Mouse (Mus musculus) olfactory bulb, adult 2 months (tissue): ENCODE results near the gene P4ha2.

Source experiments
- CTCF ChIP-seq: fragments of 200-500 bp; IDR thresholded peaks from 2 replicates; pipeline ENCODE4 v1.5.1; 2012; ENCODE audit warnings: low read depth, mild to moderate bottlenecking, low read length, moderate library complexity; ENCODE audit not compliant: insufficient read depth
- POLR2A ChIP-seq: fragments of 200-500 bp; IDR thresholded peaks from 2 replicates; pipeline ENCODE4 v1.6.1; 2012; ENCODE audit warnings: mild to moderate bottlenecking, low read depth, low read length, moderate library complexity; ENCODE audit not compliant: insufficient read depth

DNA sequence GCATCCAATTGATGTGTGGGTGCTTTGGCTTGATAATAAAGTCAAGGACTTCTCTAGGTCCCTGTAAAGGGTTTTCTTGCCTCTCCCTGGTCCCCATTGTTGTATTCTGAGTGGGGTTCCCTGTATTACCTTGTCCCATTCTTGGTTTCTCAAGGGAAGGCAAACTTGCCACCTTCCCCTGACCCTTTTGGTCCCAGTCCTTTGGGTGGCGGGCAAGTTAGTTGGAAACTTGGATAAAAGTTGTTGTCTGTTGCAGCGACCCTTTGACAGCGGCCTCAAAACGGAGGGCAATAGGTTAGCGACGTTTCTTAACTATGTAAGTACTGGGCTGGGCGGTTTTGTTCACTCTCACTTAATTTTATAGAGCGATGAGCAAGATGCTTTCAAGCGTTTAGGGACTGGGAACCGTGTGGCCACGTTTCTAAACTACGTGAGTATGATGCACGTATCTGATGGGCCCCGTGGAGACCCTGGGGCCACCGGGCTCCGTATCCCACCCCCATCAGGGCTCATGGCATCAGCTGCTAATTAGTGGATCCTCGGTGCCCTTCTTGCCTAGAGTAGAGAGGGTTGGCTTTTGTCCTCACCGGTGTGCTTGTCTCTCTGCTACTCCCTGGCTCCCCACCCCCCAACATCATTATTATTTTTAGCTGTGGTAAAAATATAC is 26.2 kb downstream of the P4ha2 start:
- no peak for TF ChIP-seq POLR2A
- TF ChIP-seq CTCF: no peak
